Comparison of ENCODE assay signal across 25 mouse cellular contexts in genomic region chr11:4853021-4853420, GRCm38 (mm10). TPM values are rescaled to one million over a fixed set of nuclear protein-coding genes. Genes with fewer than 3 reads are reported as not detected.
DNase-seq lines count a peak whose midpoint lies in the region; ATAC-seq and TF ChIP-seq lines count a peak whose summit lies in the region.
"Had no signal": no experiment of that assay in that cellular context is flagged by ENCODE, and none has a peak within 500 bp of the region (broad histone marks: within the 10 kb centered on the region; RNA-seq: fewer than 3 reads in every experiment).

No protein-coding gene starts in this region.

- H3K4me2 ChIP-seq in liver, postnatal 0 days (ENCODE audit: low read depth, low read length): no peak overlapping the region
- H3K4me2 ChIP-seq in liver, embryonic 11.5 days: no peak overlapping the region
- H3K4me2 ChIP-seq in lung, postnatal 0 days (replicated peaks; ENCODE audit: low read depth, low read length): no peak overlapping the region
- H3K4me2 ChIP-seq: embryonic facial prominence, embryonic 15.5 days; forebrain, embryonic 15.5 days; hindbrain, embryonic 12.5 days had no signal

- H3K36me3 ChIP-seq in liver, postnatal 0 days (replicated peaks; ENCODE audit: insufficient read depth, low read length): no peaks in the 10 kb centered on the region
- H3K36me3 ChIP-seq in liver, embryonic 11.5 days (ENCODE audit: control insufficient read depth, insufficient read depth, low read length): no peaks in the 10 kb centered on the region
- no peaks in the 10 kb centered on the region for H3K36me3 ChIP-seq in lung, postnatal 0 days (ENCODE audit: insufficient read depth, low read length)
- H3K36me3 ChIP-seq: embryonic facial prominence, embryonic 15.5 days; forebrain, embryonic 10.5 days; forebrain, embryonic 15.5 days; G1E; heart, embryonic 10.5 days; hindbrain, embryonic 12.5 days had no signal

- peak; percentile 20; the same call in 1 of the 2 replicates for TF ChIP-seq CTCF in liver, postnatal 0 days (IDR thresholded peaks at IDR 0.05; ENCODE audit: low read depth)
- no peak for TF ChIP-seq CTCF in lung, postnatal 0 days (IDR thresholded peaks at IDR 0.05)

- H3K9ac ChIP-seq in liver, postnatal 0 days (replicated peaks): no peak overlapping the region
- H3K9ac ChIP-seq in liver, embryonic 11.5 days (ENCODE audit: low read depth, low read length): no peak overlapping the region
- H3K9ac ChIP-seq in lung, postnatal 0 days (replicated peaks; ENCODE audit: low read depth): no peak overlapping the region
- H3K9ac ChIP-seq: embryonic facial prominence, embryonic 15.5 days; forebrain, embryonic 15.5 days; hindbrain, embryonic 12.5 days had no signal

- TF ChIP-seq EP300 in liver, postnatal 0 days (IDR thresholded peaks at IDR 0.05; ENCODE audit: low read depth): no peak
- no peak for TF ChIP-seq EP300 in lung, postnatal 0 days (IDR thresholded peaks at IDR 0.05)

- ATAC-seq in CD4-positive, CD25-positive, alpha-beta regulatory T cell, adult 4 months: no peak
- no peak for ATAC-seq in liver, postnatal 0 days
- ATAC-seq in liver, embryonic 11.5 days (replicated peaks; ENCODE audit: low FRiP score): no peak
- no peak for ATAC-seq in lung, postnatal 0 days
- ATAC-seq: forebrain, embryonic 15.5 days; hindbrain, embryonic 16.5 days had no signal

- H3K4me1 ChIP-seq in liver, postnatal 0 days (ENCODE audit: insufficient read depth): peaks cover under 1% of the 10 kb centered on the region
- peaks cover 2% of the 10 kb centered on the region; the same call in 1 of the 2 replicates for H3K4me1 ChIP-seq in liver, embryonic 11.5 days (replicated peaks; ENCODE audit: control insufficient read depth, insufficient read depth, low read length)
- no peaks in the 10 kb centered on the region for H3K4me1 ChIP-seq in lung, postnatal 0 days (ENCODE audit: insufficient read depth, low read depth, low read length)

- peak; percentile 30 for DNase-seq in CD4-positive, CD25-positive, alpha-beta regulatory T cell, adult 2 months (ENCODE audit: low read depth, low spot score)
- no peak for DNase-seq in liver, postnatal 0 days
- no peak for DNase-seq in liver, embryonic 11.5 days (ENCODE audit: low spot score)
- DNase-seq in ZHBTc4 (ENCODE audit: low read depth, low spot score): peak; percentile 78
- no peak for DNase-seq in lung, postnatal 0 days (ENCODE audit: low spot score)
- DNase-seq in cerebellum, adult 9-10 months: no peak
- DNase-seq: adrenal gland, postnatal 14 days; cerebellum, adult 18-20 months; cerebellum, postnatal 14 days; embryo, embryonic 11 days; gastrocnemius, postnatal 10 days; heart, adult 18-20 months; heart, postnatal 10 days; heart, postnatal 4 days; kidney, adult 8-10 months had no signal

- H3K9me3 ChIP-seq in liver, postnatal 0 days (ENCODE audit: low read length): no peaks in the 10 kb centered on the region
- H3K9me3 ChIP-seq in liver, embryonic 11.5 days (ENCODE audit: control insufficient read depth, low read length): no peaks in the 10 kb centered on the region
- H3K9me3 ChIP-seq in lung, postnatal 0 days (ENCODE audit: low read length): no peaks in the 10 kb centered on the region
- H3K9me3 ChIP-seq: embryonic facial prominence, embryonic 15.5 days; forebrain, embryonic 15.5 days; heart, embryonic 10.5 days; hindbrain, embryonic 12.5 days had no signal

- H3K27ac ChIP-seq in liver, postnatal 0 days (ENCODE audit: low read depth): no peak overlapping the region
- no peak overlapping the region for H3K27ac ChIP-seq in liver, embryonic 11.5 days (ENCODE audit: low read depth, low read length)
- H3K27ac ChIP-seq in lung, postnatal 0 days (ENCODE audit: low read length): no peak overlapping the region
- H3K27ac ChIP-seq: embryonic facial prominence, embryonic 15.5 days; forebrain, embryonic 10.5 days; forebrain, embryonic 15.5 days; heart, embryonic 10.5 days; hindbrain, embryonic 12.5 days had no signal

- no peak overlapping the region for H3K4me3 ChIP-seq in liver, postnatal 0 days (ENCODE audit: low read depth, low read length)
- no peak overlapping the region for H3K4me3 ChIP-seq in liver, embryonic 11.5 days (ENCODE audit: low read depth, low read length)
- H3K4me3 ChIP-seq in lung, postnatal 0 days (ENCODE audit: low read depth, low read length): no peak overlapping the region
- H3K4me3 ChIP-seq: embryonic facial prominence, embryonic 15.5 days; erythroblast, embryonic 14.5 days; forebrain, embryonic 10.5 days; forebrain, embryonic 15.5 days; heart, embryonic 10.5 days; hindbrain, embryonic 12.5 days had no signal

- no peaks in the 10 kb centered on the region for H3K27me3 ChIP-seq in liver, postnatal 0 days (ENCODE audit: insufficient read depth, low read length)
- H3K27me3 ChIP-seq in liver, embryonic 11.5 days (replicated peaks; ENCODE audit: control insufficient read depth, insufficient read depth, low read length): no peaks in the 10 kb centered on the region
- no peaks in the 10 kb centered on the region for H3K27me3 ChIP-seq in lung, postnatal 0 days (replicated peaks; ENCODE audit: insufficient read depth, low read length)
- H3K27me3 ChIP-seq: CH12.LX; embryonic facial prominence, embryonic 15.5 days; forebrain, embryonic 15.5 days; hindbrain, embryonic 12.5 days had no signal

RNA-seq across cellular contexts. Expression of gene Nf2, which starts 3.7 kb away (rescaled TPM):
- polyA plus RNA-seq in CD4-positive, CD25-positive, alpha-beta regulatory T cell, adult 4 months (2017; shearing (Covaris generic)): 10 to 100 TPM; 19.2 to 24.2 TPM
- polyA plus RNA-seq in liver, postnatal 0 days (2015; fragmentation: Nextera tagmentation; extraction: Ambion mirVana): 5.8 and 7.9 TPM in 2 replicates
- polyA plus RNA-seq in liver, embryonic 11.5 days (2014; fragmentation: Nextera tagmentation; extraction: Ambion mirVana): 37.4 and 40.1 TPM in 2 replicates
- polyA plus RNA-seq in lung, postnatal 0 days (2015; fragmentation: Nextera tagmentation; extraction: Ambion mirVana): 19.6 and 21.1 TPM in 2 replicates

RNA-seq across cellular contexts. Expression of gene Nipsnap1, which starts 20.7 kb away (rescaled TPM):
- 10 to 100 TPM; 50.0 to 62.7 TPM for polyA plus RNA-seq in CD4-positive, CD25-positive, alpha-beta regulatory T cell, adult 4 months (2017; shearing (Covaris generic))
- 135 and 136 TPM in 2 replicates for polyA plus RNA-seq in liver, postnatal 0 days (2015; fragmentation: Nextera tagmentation; extraction: Ambion mirVana)
- polyA plus RNA-seq in liver, embryonic 11.5 days (2014; fragmentation: Nextera tagmentation; extraction: Ambion mirVana): 89.8 and 92.7 TPM in 2 replicates
- 10.4 and 11.9 TPM in 2 replicates for polyA plus RNA-seq in lung, postnatal 0 days (2015; fragmentation: Nextera tagmentation; extraction: Ambion mirVana)

RNA-seq across cellular contexts. Expression of gene Thoc5, which starts 42.1 kb away (rescaled TPM):
- 10 to 100 TPM; 38.7 to 48.5 TPM for polyA plus RNA-seq in CD4-positive, CD25-positive, alpha-beta regulatory T cell, adult 4 months (2017; shearing (Covaris generic))
- 7.8 and 8.3 TPM in 2 replicates for polyA plus RNA-seq in liver, postnatal 0 days (2015; fragmentation: Nextera tagmentation; extraction: Ambion mirVana)
- 40.5 and 42.5 TPM in 2 replicates for polyA plus RNA-seq in liver, embryonic 11.5 days (2014; fragmentation: Nextera tagmentation; extraction: Ambion mirVana)
- 16.3 TPM in 2 replicates for polyA plus RNA-seq in lung, postnatal 0 days (2015; fragmentation: Nextera tagmentation; extraction: Ambion mirVana)

Comparison
In these comparisons a context has a peak if more than half of its experiments do, and no peak if none do; other contexts are left out.
1. DNase-seq: peak in CD4-positive, CD25-positive, alpha-beta regulatory T cell, adult 2 months (single experiment) and ZHBTc4 (single experiment); none in liver, postnatal 0 days (single experiment), liver, embryonic 11.5 days (single experiment), lung, postnatal 0 days (single experiment) and cerebellum, adult 9-10 months (single experiment).